Mouse (Mus musculus): Measurements from ENCODE around the gene Sptbn4. TPM values are rescaled to one million over a fixed set of nuclear protein-coding genes. Genes with fewer than 3 reads are reported as not detected.
A peak's percentile ranks its signal among the peaks of the same experiment; 100 is the strongest.

Sptbn4 gene
- polyA plus RNA-seq, 1 experiment from 2014 or later = 3.7 TPM

DNA sequence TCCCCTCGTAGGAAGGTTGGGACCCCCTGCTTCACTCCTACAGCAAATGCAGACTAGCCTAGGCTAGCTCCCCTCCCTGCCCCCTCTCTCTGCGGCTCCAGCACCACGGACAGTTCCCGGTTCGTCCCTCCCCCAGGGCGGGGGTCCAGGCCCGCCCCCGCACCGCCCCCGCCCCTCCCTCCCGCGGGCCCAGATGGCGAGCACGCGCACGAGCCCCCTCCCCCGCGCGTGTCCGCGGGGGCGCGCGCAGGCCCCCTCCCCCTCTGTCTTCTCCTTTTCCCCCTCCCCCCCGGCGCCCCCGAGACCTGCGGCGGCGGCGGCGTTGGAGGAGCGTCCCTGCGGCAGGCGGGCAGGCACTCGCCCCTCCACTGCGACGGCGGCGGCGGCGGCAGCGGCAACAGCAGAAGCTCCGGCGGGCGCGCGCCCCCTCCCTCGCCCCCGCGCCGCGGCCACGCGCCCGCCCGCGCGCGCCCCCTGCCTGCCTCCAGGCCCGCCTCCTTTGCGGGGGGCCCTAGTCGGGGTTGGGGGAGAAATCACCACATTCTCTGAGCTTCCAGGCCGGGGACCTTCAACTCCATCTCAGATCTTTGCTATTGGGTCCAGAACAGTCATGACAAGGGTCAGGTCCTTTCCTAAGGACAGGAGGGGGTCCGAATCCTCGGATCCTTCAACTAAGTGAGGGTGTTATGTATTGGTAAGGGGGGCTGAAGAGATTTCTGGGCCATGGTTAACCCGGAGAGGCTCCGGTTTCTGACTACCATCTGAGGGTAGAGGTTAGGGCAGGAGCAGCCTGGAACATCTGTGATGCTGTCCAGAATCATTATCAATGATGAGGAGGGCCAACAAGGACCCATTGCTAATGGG lies 51.1 kb downstream of the Sptbn4 start:
- Histone ChIP-seq H3K27me3 (replicated peaks) (peaks cover 86% of the 10 kb centered on the region), H3K9me3 (replicated peaks) (no peaks in the 10 kb centered on the region), H3K4me3 (replicated peaks) (peak overlapping the region; percentile 49), H3K4me1 (peaks cover 18% of the 10 kb centered on the region), H3K27ac (replicated peaks) (no peak overlapping the region), H3K4me2 (peak overlapping the region; percentile 83), H3K9ac (replicated peaks) (peak overlapping the region; percentile 57), H3K36me3 (peaks cover 14% of the 10 kb centered on the region; the same call in 1 of the 2 replicates)
- 7% methylated on average over 31 of the region's 68 CpGs for WGBS
- peak; percentile 80 for ATAC-seq (ENCODE audit: low FRiP score)

DNA sequence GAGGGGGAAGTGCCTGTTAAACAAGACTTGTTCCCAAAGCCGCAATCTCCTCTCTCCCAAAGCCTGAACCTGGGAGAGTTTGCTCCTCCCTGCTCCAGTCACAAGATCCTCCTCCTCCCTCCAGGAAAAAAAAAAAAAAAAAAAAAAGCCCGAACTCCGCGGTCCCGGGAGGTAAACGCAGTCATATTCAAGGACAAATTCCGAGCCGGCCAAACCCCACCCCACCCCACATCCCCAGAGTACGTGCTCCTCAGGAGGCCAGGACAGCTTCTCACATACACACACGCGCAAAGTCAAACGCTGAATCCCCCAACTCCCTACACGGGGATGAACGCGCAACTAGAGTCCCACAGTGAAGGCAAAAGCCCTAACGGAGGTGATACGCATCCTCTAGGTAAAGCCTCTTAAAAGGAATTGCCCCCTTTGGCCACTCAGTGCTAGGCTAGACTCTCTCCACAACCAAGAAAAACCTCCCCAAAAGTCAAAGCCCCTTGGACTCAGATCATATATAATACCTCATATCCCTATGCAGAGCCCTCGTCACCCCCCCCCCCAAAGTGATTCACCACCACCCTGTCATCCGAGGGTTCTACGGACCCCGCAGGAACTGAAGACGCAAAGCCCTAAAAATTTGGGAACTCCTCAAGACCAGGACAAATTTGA lies 51.8 kb downstream of the Sptbn4 start:
- peaks cover 86% of the 10 kb centered on the region for H3K27me3 ChIP-seq (replicated peaks)
- no peak overlapping the region for H3K9ac ChIP-seq (replicated peaks)
- no peaks in the 10 kb centered on the region for H3K9me3 ChIP-seq (replicated peaks)
- peak overlapping the region; percentile 49 for H3K4me3 ChIP-seq (replicated peaks)
- H3K36me3 ChIP-seq = peaks cover 18% of the 10 kb centered on the region
- no peak overlapping the region for H3K27ac ChIP-seq (replicated peaks)
- 2% methylated on average over 22 of the region's 22 CpGs for WGBS
- peak overlapping the region; percentile 83 for H3K4me2 ChIP-seq
- peak; percentile 33; the same call in 1 of the 2 replicates for ATAC-seq (ENCODE audit: low FRiP score)
- H3K4me1 ChIP-seq = peaks cover 18% of the 10 kb centered on the region

DNA sequence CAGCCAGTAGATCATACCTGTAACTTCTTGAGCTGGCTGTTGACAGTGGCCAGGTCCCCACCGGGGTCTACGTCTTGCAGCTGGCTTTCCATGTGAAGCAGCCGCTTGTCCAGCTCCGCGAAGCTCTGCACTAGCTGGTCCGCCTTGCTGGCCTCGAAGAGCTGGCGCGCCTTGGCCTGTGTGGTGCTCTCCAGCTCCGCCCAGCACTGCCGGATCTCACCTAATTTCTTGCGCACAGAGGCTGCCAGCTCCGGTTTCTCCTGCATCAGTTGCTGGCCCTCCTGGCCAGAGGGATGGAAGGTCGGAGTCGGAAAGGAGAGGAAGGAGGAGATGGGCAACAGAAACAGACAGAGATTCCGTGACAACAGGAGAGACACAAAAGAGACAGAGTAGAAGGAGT lies 56.1 kb downstream of the Sptbn4 start:
- Histone ChIP-seq H3K9me3 (replicated peaks) (no peaks in the 10 kb centered on the region), H3K36me3 (peaks cover 15% of the 10 kb centered on the region), H3K27ac (replicated peaks) (no peak overlapping the region), H3K4me1 (peaks cover 12% of the 10 kb centered on the region), H3K4me3 (replicated peaks) (no peak overlapping the region), H3K4me2 (no peak overlapping the region), H3K9ac (replicated peaks) (no peak overlapping the region), H3K27me3 (replicated peaks) (peaks cover 56% of the 10 kb centered on the region)
- ATAC-seq (ENCODE audit: low FRiP score) = no peak
- 43% methylated on average over 16 of the region's 16 CpGs for WGBS

DNA sequence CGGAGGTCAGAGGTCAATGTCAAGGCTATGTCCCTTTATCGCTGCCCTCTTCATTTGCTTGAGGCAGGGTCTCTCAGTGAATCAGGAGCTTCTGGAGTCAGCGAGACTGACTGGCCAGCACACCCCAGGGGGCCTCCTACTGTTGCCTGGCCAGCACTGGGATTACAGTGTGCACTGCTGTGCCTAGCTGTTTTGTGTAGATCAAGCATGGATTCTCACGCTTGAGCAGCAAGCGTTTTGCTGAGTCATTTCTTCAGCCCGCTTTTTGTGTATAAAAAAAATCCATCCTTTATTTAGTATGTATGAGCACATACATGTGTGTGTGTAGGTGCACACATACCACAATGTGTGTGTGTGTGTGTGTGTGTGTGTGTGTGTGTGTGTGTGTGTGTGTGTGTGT lies 58.3 kb downstream of the Sptbn4 start:
- Histone ChIP-seq H3K27me3 (replicated peaks) (peaks cover 36% of the 10 kb centered on the region), H3K9me3 (replicated peaks) (no peaks in the 10 kb centered on the region), H3K27ac (replicated peaks) (no peak overlapping the region), H3K4me3 (replicated peaks) (no peak overlapping the region), H3K36me3 (peaks cover 15% of the 10 kb centered on the region), H3K4me2 (no peak overlapping the region), H3K9ac (replicated peaks) (no peak overlapping the region), H3K4me1 (no peaks in the 10 kb centered on the region)
- 70% methylated on average over 6 of the region's 6 CpGs for WGBS
- no peak for ATAC-seq (ENCODE audit: low FRiP score)

DNA sequence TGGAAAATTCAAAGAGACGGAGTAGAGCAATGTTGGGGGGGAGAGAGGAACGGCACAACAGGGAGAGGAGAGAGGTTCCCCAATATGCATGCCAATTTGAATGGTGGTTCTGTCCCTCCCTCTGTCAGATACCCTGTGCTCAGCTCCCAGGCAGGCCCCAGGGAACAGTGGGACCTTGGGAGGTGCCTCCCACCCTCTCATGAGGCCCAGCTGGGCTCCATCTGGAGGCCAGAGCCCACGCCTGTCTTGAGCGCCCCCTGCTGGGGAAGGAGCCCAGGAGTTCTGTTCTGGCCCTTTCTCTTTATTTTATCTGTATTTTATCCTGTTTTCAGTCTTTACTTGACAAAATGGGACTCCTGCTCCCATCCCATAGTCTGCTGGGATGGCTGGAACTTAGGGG lies 62.8 kb downstream of the Sptbn4 start:
- H3K9me3 ChIP-seq (replicated peaks) = no peaks in the 10 kb centered on the region
- H3K4me3 ChIP-seq (replicated peaks) = no peak overlapping the region
- no peak overlapping the region for H3K4me2 ChIP-seq
- no peak for ATAC-seq (ENCODE audit: low FRiP score)
- peaks cover 6% of the 10 kb centered on the region; the same call in 1 of the 2 replicates for H3K27me3 ChIP-seq (replicated peaks)
- no peak overlapping the region for H3K27ac ChIP-seq (replicated peaks)
- WGBS = 34% methylated on average over 4 of the region's 4 CpGs
- no peaks in the 10 kb centered on the region; the same call in 1 of the 2 replicates for H3K36me3 ChIP-seq
- H3K9ac ChIP-seq (replicated peaks) = no peak overlapping the region
- no peaks in the 10 kb centered on the region for H3K4me1 ChIP-seq

DNA sequence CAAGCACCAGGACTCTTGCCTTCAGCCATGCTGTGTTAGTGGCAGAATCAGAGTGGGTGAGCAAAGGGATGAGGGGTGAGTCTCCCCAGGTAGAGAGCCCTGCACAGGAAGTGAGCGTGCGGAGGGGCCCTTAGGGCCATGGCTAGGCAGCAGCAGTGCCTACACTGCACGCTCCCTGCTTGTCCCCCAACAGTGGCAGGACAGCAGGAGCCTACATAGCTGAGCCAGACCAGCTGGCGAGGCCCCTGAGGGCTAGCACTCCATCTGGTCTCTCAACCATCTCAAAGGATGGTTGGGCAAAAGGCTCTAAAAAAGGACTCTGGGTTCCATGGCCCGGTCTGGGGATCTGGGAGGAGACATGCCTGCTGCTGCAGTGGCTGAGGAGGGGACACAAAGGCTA lies 63.4 kb downstream of the Sptbn4 start:
- Histone ChIP-seq H3K4me1 (no peaks in the 10 kb centered on the region), H3K9ac (replicated peaks) (no peak overlapping the region), H3K36me3 (no peaks in the 10 kb centered on the region; the same call in 1 of the 2 replicates), H3K27ac (replicated peaks) (no peak overlapping the region), H3K4me3 (replicated peaks) (no peak overlapping the region), H3K9me3 (replicated peaks) (no peaks in the 10 kb centered on the region), H3K27me3 (replicated peaks) (peaks cover 11% of the 10 kb centered on the region), H3K4me2 (no peak overlapping the region)
- WGBS = 58% methylated on average over 5 of the region's 5 CpGs
- ATAC-seq (ENCODE audit: low FRiP score) = no peak

DNA sequence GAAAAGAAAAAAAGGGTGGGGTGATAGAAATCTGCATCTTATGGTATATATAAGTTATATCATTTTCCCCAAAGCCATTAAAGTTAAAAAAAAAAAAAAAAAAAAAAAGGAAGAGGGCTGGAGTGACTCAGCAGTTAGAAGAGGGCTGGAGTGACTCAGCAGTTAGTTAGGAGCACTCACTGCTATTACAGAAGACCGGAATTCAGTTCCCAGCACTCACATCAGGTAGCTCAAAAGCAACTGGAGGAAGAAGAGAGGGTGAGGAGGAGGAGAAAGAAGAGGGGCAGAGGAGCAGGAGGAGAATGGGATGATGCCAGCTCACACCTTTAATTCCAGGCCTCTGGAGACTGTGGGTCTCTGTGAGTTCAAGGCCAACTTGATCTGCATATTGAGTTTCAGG lies 64.3 kb downstream of the Sptbn4 start:
- WGBS = 87% methylated on average over 1 of the region's 1 CpGs
- H3K27me3 ChIP-seq (replicated peaks) = peaks cover 20% of the 10 kb centered on the region

DNA sequence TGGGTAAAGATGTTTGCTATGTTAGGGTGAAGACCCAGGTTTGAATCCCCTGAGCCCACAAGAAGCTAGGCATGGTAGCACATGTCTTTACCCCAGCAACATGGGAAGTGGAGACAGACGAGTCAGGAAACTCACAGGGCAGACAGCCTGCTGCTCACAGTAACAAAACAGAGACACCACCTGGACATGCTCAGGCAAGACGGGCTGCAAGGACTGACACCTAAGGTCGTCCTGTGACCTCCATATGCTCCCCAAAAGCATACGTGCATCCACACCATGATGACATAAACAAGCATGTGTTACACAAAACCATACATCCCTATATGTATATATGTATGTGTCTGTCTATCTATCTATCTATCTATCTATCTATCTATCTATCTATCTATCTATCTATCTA lies 65.9 kb downstream of the Sptbn4 start:
- H3K9me3 ChIP-seq (replicated peaks) = no peaks in the 10 kb centered on the region
- H3K4me2 ChIP-seq = no peak overlapping the region
- ATAC-seq (ENCODE audit: low FRiP score) = no peak
- H3K9ac ChIP-seq (replicated peaks) = no peak overlapping the region
- no peaks in the 10 kb centered on the region for H3K4me1 ChIP-seq
- WGBS = 63% methylated on average over 4 of the region's 4 CpGs
- no peaks in the 10 kb centered on the region for H3K36me3 ChIP-seq
- H3K4me3 ChIP-seq (replicated peaks) = no peak overlapping the region
- no peak overlapping the region for H3K27ac ChIP-seq (replicated peaks)
- H3K27me3 ChIP-seq (replicated peaks) = peaks cover 34% of the 10 kb centered on the region

More for the DNA sequence above, 64.3 kb downstream of the Sptbn4 start:
- H3K36me3 ChIP-seq = no peaks in the 10 kb centered on the region; the same call in 1 of the 2 replicates
- ATAC-seq (ENCODE audit: low FRiP score) = no peak
- H3K9me3 ChIP-seq (replicated peaks) = no peaks in the 10 kb centered on the region
- H3K4me2 ChIP-seq = no peak overlapping the region
- no peak overlapping the region for H3K9ac ChIP-seq (replicated peaks)
- no peaks in the 10 kb centered on the region for H3K4me1 ChIP-seq
- H3K4me3 ChIP-seq (replicated peaks) = no peak overlapping the region
- no peak overlapping the region for H3K27ac ChIP-seq (replicated peaks)

DNA sequence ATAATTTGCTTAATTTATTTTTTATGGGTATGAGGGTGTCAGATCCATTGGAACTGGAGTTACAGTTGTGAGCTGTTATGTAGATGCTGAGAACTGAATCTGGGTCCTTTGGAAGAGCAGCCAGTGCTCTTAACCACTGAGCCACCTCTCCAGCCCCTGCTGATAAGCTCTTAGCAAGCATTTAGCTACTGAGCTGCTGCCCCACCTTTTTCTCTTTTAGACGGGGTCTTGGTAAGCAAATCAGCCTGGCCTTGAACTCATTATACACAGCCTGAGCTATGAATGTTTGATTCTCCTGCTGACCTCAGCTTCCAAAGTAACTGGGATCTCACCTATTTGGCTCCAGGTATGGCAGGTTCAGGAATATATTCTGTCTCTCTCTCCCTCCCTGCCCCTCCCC lies 66.5 kb downstream of the Sptbn4 start:
- Histone ChIP-seq H3K9me3 (replicated peaks) (no peaks in the 10 kb centered on the region), H3K4me3 (replicated peaks) (no peak overlapping the region), H3K27ac (replicated peaks) (no peak overlapping the region), H3K4me1 (no peaks in the 10 kb centered on the region), H3K27me3 (replicated peaks) (peaks cover 40% of the 10 kb centered on the region), H3K4me2 (no peak overlapping the region), H3K9ac (replicated peaks) (no peak overlapping the region), H3K36me3 (no peaks in the 10 kb centered on the region)
- WGBS = 42% methylated on average over 1 of the region's 1 CpGs
- ATAC-seq (ENCODE audit: low FRiP score) = no peak

DNA sequence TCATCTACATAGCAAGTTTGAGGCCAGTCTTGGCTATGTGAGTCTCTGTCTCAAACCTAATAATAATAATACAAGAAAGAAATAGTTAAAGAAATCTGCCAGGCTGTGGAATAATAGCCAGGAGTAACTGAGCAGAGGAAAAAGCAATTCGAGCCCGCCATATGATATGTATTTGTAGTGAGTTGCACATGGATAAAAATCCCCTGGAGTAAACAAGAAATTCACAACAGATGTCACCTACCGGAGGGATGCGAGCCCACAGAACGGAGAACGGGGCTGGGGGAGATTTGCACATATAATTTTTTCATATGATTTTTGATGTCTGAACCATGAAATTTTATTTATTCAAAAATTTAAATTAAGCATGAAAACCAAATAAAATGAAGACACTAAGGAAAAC lies 67.7 kb downstream of the Sptbn4 start:
- no peak for ATAC-seq (ENCODE audit: low FRiP score)
- Histone ChIP-seq H3K4me2 (no peak overlapping the region), H3K36me3 (no peaks in the 10 kb centered on the region), H3K9ac (replicated peaks) (no peak overlapping the region), H3K27me3 (replicated peaks) (peaks cover 50% of the 10 kb centered on the region), H3K4me3 (replicated peaks) (no peak overlapping the region), H3K27ac (replicated peaks) (no peak overlapping the region), H3K4me1 (no peaks in the 10 kb centered on the region), H3K9me3 (replicated peaks) (no peaks in the 10 kb centered on the region)
- 74% methylated on average over 6 of the region's 6 CpGs for WGBS

DNA sequence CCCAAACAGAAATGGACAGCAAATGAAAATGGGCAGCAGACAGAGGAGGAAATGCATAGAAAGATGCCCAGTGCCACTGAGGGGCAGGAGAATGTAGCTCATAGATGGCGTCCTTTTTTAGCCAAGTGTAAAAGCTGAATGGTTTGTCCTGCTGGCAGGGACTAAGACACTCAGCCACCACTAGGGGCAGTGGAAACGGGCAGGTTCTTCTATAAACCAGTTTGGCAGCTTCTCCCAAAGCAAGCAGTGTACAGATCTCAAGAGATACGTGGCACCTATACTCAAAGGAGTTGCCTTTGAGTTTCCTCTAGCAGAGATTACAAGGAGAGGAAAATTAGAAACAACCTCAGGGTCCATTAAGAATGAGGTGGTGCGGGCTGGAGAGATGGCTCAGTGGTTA lies 69.1 kb downstream of the Sptbn4 start:
- Histone ChIP-seq H3K9me3 (replicated peaks) (no peaks in the 10 kb centered on the region), H3K4me3 (replicated peaks) (no peak overlapping the region), H3K9ac (replicated peaks) (no peak overlapping the region), H3K4me2 (no peak overlapping the region), H3K27me3 (replicated peaks) (peaks cover 62% of the 10 kb centered on the region), H3K27ac (replicated peaks) (no peak overlapping the region), H3K4me1 (no peaks in the 10 kb centered on the region), H3K36me3 (peaks cover 4% of the 10 kb centered on the region; the same call in 1 of the 2 replicates)
- 16% methylated on average over 4 of the region's 4 CpGs for WGBS
- no peak for ATAC-seq (ENCODE audit: low FRiP score)

DNA sequence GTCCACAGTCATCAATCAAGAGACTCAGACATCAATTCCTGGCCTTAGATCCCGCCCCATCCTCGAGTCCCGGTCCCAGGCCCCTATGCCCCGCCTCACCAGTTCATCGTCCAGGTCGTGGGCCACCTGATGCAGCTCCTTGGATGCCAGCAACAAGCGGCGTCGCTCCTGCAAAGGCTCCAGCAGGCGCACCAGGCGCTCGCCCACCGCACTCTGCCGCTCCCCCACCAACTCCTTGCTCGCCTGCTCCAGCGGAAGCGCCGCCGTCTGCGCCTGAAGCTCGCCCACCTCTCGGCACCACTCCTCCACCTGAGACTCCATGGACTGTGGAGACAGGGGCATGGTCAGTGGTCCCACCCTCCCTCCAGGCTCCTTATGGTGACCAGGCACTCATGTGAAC lies 72.2 kb downstream of the Sptbn4 start:
- Histone ChIP-seq H3K4me1 (no peaks in the 10 kb centered on the region), H3K36me3 (peaks cover 16% of the 10 kb centered on the region), H3K27me3 (replicated peaks) (peaks cover 88% of the 10 kb centered on the region), H3K27ac (replicated peaks) (no peak overlapping the region), H3K9ac (replicated peaks) (no peak overlapping the region), H3K4me3 (replicated peaks) (no peak overlapping the region), H3K4me2 (no peak overlapping the region), H3K9me3 (replicated peaks) (no peaks in the 10 kb centered on the region)
- ATAC-seq (ENCODE audit: low FRiP score) = no peak
- 4% methylated on average over 22 of the region's 22 CpGs for WGBS

Measured in neural tube, embryonic 15.5 days (tissue).